Comparison of ENCODE assay signal across 18 mouse cellular contexts in the genomic region with DNA sequence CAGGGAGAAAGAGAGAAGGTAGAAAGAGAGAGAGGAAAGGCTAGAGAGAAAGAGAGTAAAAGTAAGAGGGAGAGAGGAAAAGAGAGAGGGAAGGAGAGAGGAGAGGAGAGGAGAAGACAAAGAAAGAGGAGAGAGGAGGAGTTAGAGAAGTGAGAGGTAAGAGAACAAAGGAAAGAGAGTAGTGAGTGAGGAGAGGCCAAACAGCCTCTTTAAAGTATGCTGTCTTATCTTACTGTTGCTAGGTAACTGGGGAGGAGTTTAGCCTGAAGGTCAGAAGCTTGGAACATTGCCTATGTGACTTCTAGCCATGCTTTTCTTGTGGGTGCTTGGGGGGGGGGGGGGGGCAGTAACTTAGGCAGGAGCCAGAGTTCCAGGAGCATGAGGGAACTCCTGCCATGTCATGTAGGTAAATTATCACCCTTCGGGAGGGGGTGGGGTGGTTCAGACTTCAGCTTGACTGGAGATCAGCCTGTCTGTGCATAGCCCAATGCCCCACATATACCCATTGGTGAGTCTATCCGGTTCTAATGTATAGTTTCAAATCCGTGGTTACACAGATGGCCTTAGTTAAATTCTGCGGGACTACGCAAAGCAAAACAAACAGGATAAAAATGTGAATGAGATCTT.
A peak's percentile ranks its signal among the peaks of the same experiment; 100 is the strongest.
DNase-seq lines count a peak whose midpoint lies in the region; ATAC-seq lines count a peak whose summit lies in the region.
"Had no signal": no experiment of that assay in that cellular context is flagged by ENCODE, and none has a peak within 500 bp of the region (broad histone marks: within the 10 kb centered on the region; RNA-seq: fewer than 3 reads in every experiment).

No protein-coding gene starts in this region.

- no peak overlapping the region for H3K4me3 ChIP-seq in heart, embryonic 12.5 days
- no peak overlapping the region for H3K4me3 ChIP-seq in heart, embryonic 11.5 days (ENCODE audit: low read depth, low read length)
- H3K4me3 ChIP-seq in midbrain, embryonic 10.5 days = no peak overlapping the region
- H3K4me3 ChIP-seq in midbrain, embryonic 15.5 days = no peak overlapping the region
- no peak overlapping the region for H3K4me3 ChIP-seq in embryonic facial prominence, embryonic 10.5 days
- H3K4me3 ChIP-seq: embryonic facial prominence, embryonic 15.5 days; forebrain, embryonic 12.5 days; hindbrain, embryonic 13.5 days; layer of hippocampus, adult 2 months; left cerebral cortex, adult 2 months; limb, embryonic 13.5 days; midbrain, embryonic 12.5 days; myocyte had no signal

- no peak overlapping the region for H3K4me2 ChIP-seq in heart, embryonic 12.5 days
- no peak overlapping the region for H3K4me2 ChIP-seq in heart, embryonic 11.5 days
- H3K4me2 ChIP-seq in midbrain, embryonic 15.5 days = no peak overlapping the region
- H3K4me2 ChIP-seq: embryonic facial prominence, embryonic 15.5 days; forebrain, embryonic 12.5 days; hindbrain, embryonic 13.5 days; limb, embryonic 13.5 days; midbrain, embryonic 12.5 days had no signal

- intact Hi-C loops in left cerebral cortex, postnatal 25 days (cut with DNase I) = no loop called here

- H3K27ac ChIP-seq in heart, embryonic 12.5 days (ENCODE audit: poor library complexity, severe bottlenecking) = peak overlapping the region; percentile 51
- H3K27ac ChIP-seq in heart, embryonic 11.5 days (ENCODE audit: low read depth, low read length) = no peak overlapping the region
- peak overlapping the region; percentile 55 for H3K27ac ChIP-seq in midbrain, embryonic 10.5 days (replicated peaks)
- H3K27ac ChIP-seq in midbrain, embryonic 15.5 days = no peak overlapping the region
- peak overlapping the region; percentile 59 for H3K27ac ChIP-seq in embryonic facial prominence, embryonic 10.5 days (replicated peaks)
- H3K27ac ChIP-seq: embryonic facial prominence, embryonic 15.5 days; forebrain, embryonic 12.5 days; hindbrain, embryonic 13.5 days; layer of hippocampus, adult 2 months; left cerebral cortex, adult 2 months; limb, embryonic 13.5 days; midbrain, embryonic 12.5 days had no signal

- 66% methylated on average over 5 of the region's 5 CpGs for WGBS in heart, embryonic 12.5 days
- 68% methylated on average over 5 of the region's 5 CpGs for WGBS in heart, embryonic 11.5 days (ENCODE audit: insufficient replicate concordance)
- WGBS in midbrain, embryonic 10.5 days = 79% methylated on average over 5 of the region's 5 CpGs
- 71% methylated on average over 5 of the region's 5 CpGs for WGBS in midbrain, embryonic 15.5 days
- 50% methylated on average over 5 of the region's 5 CpGs for WGBS in embryonic facial prominence, embryonic 10.5 days

- 0 out of 2 replicates have a peak, but pooled peaks have one; percentile 39 for ATAC-seq in heart, embryonic 12.5 days (ENCODE audit: insufficient number of reproducible peaks, low FRiP score)
- ATAC-seq in heart, embryonic 11.5 days (replicated peaks; ENCODE audit: insufficient number of reproducible peaks, low FRiP score, low TSS enrichment) = no peak
- no peak for ATAC-seq in midbrain, embryonic 15.5 days (replicated peaks)
- no peak for ATAC-seq in granulocyte monocyte progenitor cell, adult 5-6 weeks (replicated peaks; ENCODE audit: poor library complexity, severe bottlenecking)

- DNase-seq in midbrain, embryonic 10.5 days (ENCODE audit: low spot score) = no peak
- no peak for DNase-seq in embryonic facial prominence, embryonic 10.5 days (ENCODE audit: low spot score)
- no peak for DNase-seq in left cerebral cortex, postnatal 25 days (ENCODE audit: low spot score in 2 of 2)
- DNase-seq: cerebellum, postnatal 10 days; kidney, adult 2 months; thymus, postnatal 4 days had no signal

- H3K4me1 ChIP-seq in heart, embryonic 12.5 days (replicated peaks) = peaks cover 10% of the 10 kb centered on the region
- no peaks in the 10 kb centered on the region for H3K4me1 ChIP-seq in heart, embryonic 11.5 days (ENCODE audit: control insufficient read depth, insufficient read depth, low read length)
- 0 out of 2 replicates have a peak, but pooled peaks cover 3% of the 10 kb centered on the region for H3K4me1 ChIP-seq in midbrain, embryonic 10.5 days
- H3K4me1 ChIP-seq in midbrain, embryonic 15.5 days = no peaks in the 10 kb centered on the region
- H3K4me1 ChIP-seq in embryonic facial prominence, embryonic 10.5 days = peaks cover 6% of the 10 kb centered on the region; the same call in 1 of the 2 replicates
- H3K4me1 ChIP-seq: embryonic facial prominence, embryonic 15.5 days; forebrain, embryonic 12.5 days; hindbrain, embryonic 13.5 days; limb, embryonic 13.5 days; midbrain, embryonic 12.5 days had no signal

- no peaks in the 10 kb centered on the region for H3K9me3 ChIP-seq in heart, embryonic 12.5 days (replicated peaks)
- H3K9me3 ChIP-seq in heart, embryonic 11.5 days (replicated peaks; ENCODE audit: control insufficient read depth, low read length) = no peaks in the 10 kb centered on the region
- no peaks in the 10 kb centered on the region for H3K9me3 ChIP-seq in midbrain, embryonic 10.5 days (replicated peaks)
- H3K9me3 ChIP-seq in midbrain, embryonic 15.5 days = no peaks in the 10 kb centered on the region
- no peaks in the 10 kb centered on the region for H3K9me3 ChIP-seq in embryonic facial prominence, embryonic 10.5 days
- H3K9me3 ChIP-seq: embryonic facial prominence, embryonic 15.5 days; forebrain, embryonic 12.5 days; hindbrain, embryonic 13.5 days; limb, embryonic 13.5 days; midbrain, embryonic 12.5 days had no signal

- H3K36me3 ChIP-seq in heart, embryonic 12.5 days = no peaks in the 10 kb centered on the region
- no peaks in the 10 kb centered on the region for H3K36me3 ChIP-seq in heart, embryonic 11.5 days (ENCODE audit: control insufficient read depth, insufficient read depth, low read length)
- no peaks in the 10 kb centered on the region for H3K36me3 ChIP-seq in midbrain, embryonic 10.5 days
- no peaks in the 10 kb centered on the region for H3K36me3 ChIP-seq in midbrain, embryonic 15.5 days (replicated peaks)
- H3K36me3 ChIP-seq in embryonic facial prominence, embryonic 10.5 days (replicated peaks) = no peaks in the 10 kb centered on the region
- H3K36me3 ChIP-seq: embryonic facial prominence, embryonic 15.5 days; forebrain, embryonic 12.5 days; hindbrain, embryonic 13.5 days; limb, embryonic 13.5 days; midbrain, embryonic 12.5 days had no signal

- H3K9ac ChIP-seq in heart, embryonic 12.5 days = no peak overlapping the region
- H3K9ac ChIP-seq in heart, embryonic 11.5 days (ENCODE audit: low read depth, low read length) = no peak overlapping the region
- H3K9ac ChIP-seq in midbrain, embryonic 15.5 days = no peak overlapping the region
- H3K9ac ChIP-seq: embryonic facial prominence, embryonic 15.5 days; forebrain, embryonic 12.5 days; hindbrain, embryonic 13.5 days; limb, embryonic 13.5 days; midbrain, embryonic 12.5 days had no signal

- H3K27me3 ChIP-seq in heart, embryonic 12.5 days (replicated peaks) = no peaks in the 10 kb centered on the region
- H3K27me3 ChIP-seq in heart, embryonic 11.5 days (ENCODE audit: control insufficient read depth, insufficient read depth, low read length) = no peaks in the 10 kb centered on the region
- H3K27me3 ChIP-seq in midbrain, embryonic 10.5 days (ENCODE audit: low read depth, poor library complexity, severe bottlenecking) = no peaks in the 10 kb centered on the region
- H3K27me3 ChIP-seq in midbrain, embryonic 15.5 days (replicated peaks) = no peaks in the 10 kb centered on the region
- H3K27me3 ChIP-seq in embryonic facial prominence, embryonic 10.5 days (replicated peaks; ENCODE audit: low read depth, poor library complexity, severe bottlenecking) = no peaks in the 10 kb centered on the region
- H3K27me3 ChIP-seq: embryonic facial prominence, embryonic 15.5 days; forebrain, embryonic 12.5 days; hindbrain, embryonic 13.5 days; limb, embryonic 13.5 days; midbrain, embryonic 12.5 days had no signal

Comparison
In these comparisons a context has a peak if more than half of its experiments do, and no peak if none do; other contexts are left out.
1. H3K27ac ChIP-seq: peak in heart, embryonic 12.5 days (single experiment), midbrain, embryonic 10.5 days (single experiment) and embryonic facial prominence, embryonic 10.5 days (single experiment); none in heart, embryonic 11.5 days (single experiment) and midbrain, embryonic 15.5 days (single experiment).